In the genomic region with DNA sequence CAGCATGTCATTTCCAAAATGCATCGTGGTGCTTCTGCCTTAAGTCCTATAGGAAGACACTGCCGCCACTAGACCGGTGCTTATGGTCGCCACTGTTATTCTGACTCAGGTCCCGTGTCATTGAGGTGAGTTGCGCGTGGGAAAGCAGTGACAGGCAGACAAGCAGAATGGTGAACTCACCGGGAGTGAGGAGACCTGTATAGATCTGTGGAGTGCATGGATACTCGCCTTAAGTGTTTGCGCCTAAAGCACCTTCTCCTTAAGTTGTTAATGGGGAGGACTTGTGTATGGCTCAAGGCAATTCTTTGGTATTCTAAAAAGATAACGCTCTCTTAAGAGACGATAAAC, we compare ENCODE assay signal across 8 mouse cellular contexts. TPM values are rescaled to one million over a fixed set of nuclear protein-coding genes. Genes with fewer than 3 reads are reported as not detected.
A peak's percentile ranks its signal among the peaks of the same experiment; 100 is the strongest.
DNase-seq lines count a peak whose midpoint lies in the region; ATAC-seq lines count a peak whose summit lies in the region.

No protein-coding gene starts in this region.

- 0 out of 2 replicates have a peak, but pooled peaks cover 5% of the 10 kb centered on the region for H3K9me3 ChIP-seq in kidney, embryonic 14.5 days (ENCODE audit: control insufficient read depth, low read length)
- no peaks in the 10 kb centered on the region; the same call in 1 of the 2 replicates for H3K9me3 ChIP-seq in hindbrain, embryonic 12.5 days (replicated peaks)
- H3K9me3 ChIP-seq in midbrain, embryonic 13.5 days: 0 out of 2 replicates have a peak, but pooled peaks cover 5% of the 10 kb centered on the region

- DNase-seq in kidney, adult 18-20 months: no peak
- peak; percentile 66 for DNase-seq in brain, adult 2 months (ENCODE audit: low read depth, low spot score)
- DNase-seq in frontal cortex, postnatal 14 days (ENCODE audit: low spot score in 2 of 2): no peak
- no peak for DNase-seq in urinary bladder, adult 18-20 months (ENCODE audit: low spot score in 2 of 2)
- no peak for DNase-seq in gastrocnemius, postnatal 14 days

- WGBS in kidney, embryonic 14.5 days: 5% methylated on average over 12 of the region's 12 CpGs
- WGBS in hindbrain, embryonic 12.5 days: 8% methylated on average over 12 of the region's 12 CpGs
- WGBS in midbrain, embryonic 13.5 days: 5% methylated on average over 12 of the region's 12 CpGs

- peak overlapping the region; percentile 72 for H3K9ac ChIP-seq in kidney, embryonic 14.5 days (ENCODE audit: low read depth, low read length)
- peak overlapping the region; percentile 77 for H3K9ac ChIP-seq in hindbrain, embryonic 12.5 days
- peak overlapping the region; percentile 83 for H3K9ac ChIP-seq in midbrain, embryonic 13.5 days (replicated peaks)

- peak overlapping the region; percentile 85 for H3K4me2 ChIP-seq in kidney, embryonic 14.5 days (replicated peaks; ENCODE audit: low read depth, low read length)
- peak overlapping the region; percentile 87 for H3K4me2 ChIP-seq in hindbrain, embryonic 12.5 days (replicated peaks)
- peak overlapping the region; percentile 87 for H3K4me2 ChIP-seq in midbrain, embryonic 13.5 days (replicated peaks)

- intact Hi-C loops in gastrocnemius, postnatal 14 days (cut with DNase I; ENCODE audit: low total_unique reads): no loop called here

- no peak for ATAC-seq in kidney, embryonic 14.5 days (ENCODE audit: low FRiP score, low TSS enrichment)
- peak; percentile 35 for ATAC-seq in hindbrain, embryonic 12.5 days (ENCODE audit: low FRiP score)
- ATAC-seq in midbrain, embryonic 13.5 days: no peak

- peak overlapping the region; percentile 93; the same call in 1 of the 2 replicates for H3K27ac ChIP-seq in kidney, embryonic 14.5 days (ENCODE audit: low read depth, low read length)
- peak overlapping the region; percentile 91 for H3K27ac ChIP-seq in hindbrain, embryonic 12.5 days
- peak overlapping the region; percentile 87 for H3K27ac ChIP-seq in midbrain, embryonic 13.5 days

- H3K36me3 ChIP-seq in kidney, embryonic 14.5 days (ENCODE audit: control insufficient read depth, insufficient read depth, low read length): no peaks in the 10 kb centered on the region
- H3K36me3 ChIP-seq in hindbrain, embryonic 12.5 days: 0 out of 2 replicates have a peak, but pooled peaks cover 4% of the 10 kb centered on the region
- no peaks in the 10 kb centered on the region for H3K36me3 ChIP-seq in midbrain, embryonic 13.5 days

- no peaks in the 10 kb centered on the region; the same call in 1 of the 2 replicates for H3K4me1 ChIP-seq in kidney, embryonic 14.5 days (ENCODE audit: control insufficient read depth, insufficient read depth, low read length)
- peaks cover 8% of the 10 kb centered on the region for H3K4me1 ChIP-seq in hindbrain, embryonic 12.5 days
- peaks cover 13% of the 10 kb centered on the region for H3K4me1 ChIP-seq in midbrain, embryonic 13.5 days (replicated peaks)

- peak overlapping the region; percentile 81 for H3K4me3 ChIP-seq in kidney, embryonic 14.5 days (ENCODE audit: low read length)
- H3K4me3 ChIP-seq in hindbrain, embryonic 12.5 days: peak overlapping the region; percentile 84
- peak overlapping the region; percentile 81 for H3K4me3 ChIP-seq in midbrain, embryonic 13.5 days (replicated peaks)

- no peaks in the 10 kb centered on the region for H3K27me3 ChIP-seq in kidney, embryonic 14.5 days (ENCODE audit: control insufficient read depth, insufficient read depth, low read length)
- H3K27me3 ChIP-seq in hindbrain, embryonic 12.5 days: no peaks in the 10 kb centered on the region
- no peaks in the 10 kb centered on the region for H3K27me3 ChIP-seq in midbrain, embryonic 13.5 days

RNA-seq across cellular contexts. Expression of a gene that starts 0.6 kb away (rescaled TPM):
- polyA plus RNA-seq in kidney, embryonic 14.5 days (2014; fragmentation: Nextera tagmentation; extraction: Ambion mirVana): 15.0 and 24.9 TPM in 2 replicates
- 23.2 and 24.6 TPM in 2 replicates for polyA plus RNA-seq in hindbrain, embryonic 12.5 days (2016; fragmentation: Nextera tagmentation; extraction: Ambion mirVana)
- polyA plus RNA-seq in midbrain, embryonic 13.5 days (2015; fragmentation: Nextera tagmentation; extraction: Ambion mirVana): 21.5 and 22.0 TPM in 2 replicates
- 1 to 10 TPM; 4.0 to 5.8 TPM for total RNA-seq in gastrocnemius, postnatal 14 days (2021)

RNA-seq across cellular contexts. Expression of a gene that starts 10.5 kb away (rescaled TPM):
- 16.7 and 24.8 TPM in 2 replicates for polyA plus RNA-seq in kidney, embryonic 14.5 days (2014; fragmentation: Nextera tagmentation; extraction: Ambion mirVana)
- 46.3 and 47.1 TPM in 2 replicates for polyA plus RNA-seq in hindbrain, embryonic 12.5 days (2016; fragmentation: Nextera tagmentation; extraction: Ambion mirVana)
- polyA plus RNA-seq in midbrain, embryonic 13.5 days (2015; fragmentation: Nextera tagmentation; extraction: Ambion mirVana): 51.6 and 55.7 TPM in 2 replicates
- 10 to 100 TPM; 18.0 to 18.9 TPM for total RNA-seq in gastrocnemius, postnatal 14 days (2021)
